Comparison of ENCODE assay signal across 24 mouse cellular contexts in genomic region chr5:21792166-21792565, GRCm38 (mm10).
"Had no signal": no experiment of that assay in that cellular context is flagged by ENCODE, and none has a peak within 500 bp of the region (broad histone marks: within the 10 kb centered on the region; RNA-seq: fewer than 3 reads in every experiment).

No protein-coding gene starts in this region.

- H3K4me2 ChIP-seq: heart, embryonic 12.5 days; hindbrain, embryonic 12.5 days; hindbrain, embryonic 14.5 days; intestine, embryonic 15.5 days; limb, embryonic 13.5 days; limb, embryonic 15.5 days; liver, embryonic 12.5 days had no signal

- H3K27ac ChIP-seq: heart, embryonic 10.5 days; hindbrain, embryonic 10.5 days; hindbrain, embryonic 12.5 days; hindbrain, embryonic 14.5 days; intestine, embryonic 15.5 days; limb, embryonic 13.5 days; limb, embryonic 15.5 days; liver, embryonic 12.5 days; liver, embryonic 14.5 days had no signal

- H3K4me3 ChIP-seq: heart, embryonic 10.5 days; heart, embryonic 12.5 days; hindbrain, embryonic 10.5 days; hindbrain, embryonic 12.5 days; intestine, embryonic 15.5 days; limb, embryonic 13.5 days; limb, embryonic 15.5 days; liver, embryonic 12.5 days had no signal

- DNase-seq: gastrocnemius, postnatal 25 days; heart, postnatal 10 days; heart, postnatal 4 days; kidney, adult 18-20 months; kidney, adult 8-10 months; kidney, postnatal 10 days; kidney, postnatal 25 days; kidney, postnatal 4 days; layer of hippocampus, adult 9-11 months; layer of hippocampus, postnatal 36 days; left cerebral cortex, postnatal 4 days had no signal

- H3K9me3 ChIP-seq: heart, embryonic 10.5 days; heart, embryonic 12.5 days; hindbrain, embryonic 10.5 days; hindbrain, embryonic 12.5 days; intestine, embryonic 15.5 days; limb, embryonic 13.5 days; limb, embryonic 15.5 days; liver, embryonic 12.5 days had no signal

- H3K9ac ChIP-seq: heart, embryonic 12.5 days; hindbrain, embryonic 12.5 days; hindbrain, embryonic 14.5 days; intestine, embryonic 15.5 days; limb, embryonic 13.5 days; limb, embryonic 15.5 days; liver, embryonic 12.5 days; liver, embryonic 14.5 days had no signal

- H3K27me3 ChIP-seq: heart, embryonic 12.5 days; hindbrain, embryonic 12.5 days; intestine, embryonic 15.5 days; limb, embryonic 13.5 days; limb, embryonic 15.5 days; liver, embryonic 12.5 days had no signal

- ATAC-seq: hindbrain, embryonic 16.5 days; inflammation-experienced regulatory T-cells, adult 6 months; intestine, embryonic 15.5 days; intestine, postnatal 0 days; liver, embryonic 12.5 days had no signal
